Mouse (Mus musculus): ENCODE measurements around the gene D1Ertd622e.
"Not testable (repeated sequence)": the region's sequence is repeated elsewhere in the genome, so short reads cannot be mapped to it uniquely, and the experiment has no call there.

D1Ertd622e gene

GRCm38 (mm10) chr1:97580680-97581079, 81.2 kb downstream of the D1Ertd622e start:
- DNase-seq (ENCODE audit: low spot score in 2 of 2), result not testable (repeated sequence)

GRCm38 (mm10) chr1:97580270-97580669, 81.6 kb downstream of the D1Ertd622e start:
- no peak for DNase-seq (ENCODE audit: low spot score in 2 of 2)

GRCm38 (mm10) chr1:97578025-97578417, 83.9 kb downstream of the D1Ertd622e start:
- DNase-seq (ENCODE audit: low spot score in 2 of 2), result no peak

GRCm38 (mm10) chr1:97577062-97578024, 84.5 kb downstream of the D1Ertd622e start:
- no peak for DNase-seq (ENCODE audit: low spot score in 2 of 2)

GRCm38 (mm10) chr1:97576576-97576975, 85.3 kb downstream of the D1Ertd622e start:
- DNase-seq (ENCODE audit: low spot score in 2 of 2), result no peak

GRCm38 (mm10) chr1:97570814-97571213, 91.1 kb downstream of the D1Ertd622e start:
- DNase-seq (ENCODE audit: low spot score in 2 of 2), result no peak

- no peak for DNase-seq (ENCODE audit: low spot score in 2 of 2)
Measured at GRCm38 (mm10) chr1:97567956-97568355, 93.9 kb downstream of the D1Ertd622e start.

- DNase-seq (ENCODE audit: low spot score in 2 of 2), result no peak
Measured at GRCm38 (mm10) chr1:97564641-97565040, 97.2 kb downstream of the D1Ertd622e start.

- no peak for DNase-seq (ENCODE audit: low spot score in 2 of 2)
Measured at GRCm38 (mm10) chr1:97562867-97563266, 99.0 kb downstream of the D1Ertd622e start.
